Mouse (Mus musculus) liver, postnatal 0 days (tissue): ENCODE measurements around the gene Tmem236.

Experiments used
- CTCF ChIP-seq: sonication (generic); IDR thresholded peaks from 2 replicates; pipeline ENCODE4 v1.5.1; 2016; ENCODE audit warnings: antibody characterized with exemption, low read depth
- EP300 ChIP-seq: IDR thresholded peaks from 2 replicates; pipeline ENCODE4 v1.6.1; 2016; ENCODE audit warnings: antibody characterized with exemption, low read depth, mild to moderate bottlenecking

DNA sequence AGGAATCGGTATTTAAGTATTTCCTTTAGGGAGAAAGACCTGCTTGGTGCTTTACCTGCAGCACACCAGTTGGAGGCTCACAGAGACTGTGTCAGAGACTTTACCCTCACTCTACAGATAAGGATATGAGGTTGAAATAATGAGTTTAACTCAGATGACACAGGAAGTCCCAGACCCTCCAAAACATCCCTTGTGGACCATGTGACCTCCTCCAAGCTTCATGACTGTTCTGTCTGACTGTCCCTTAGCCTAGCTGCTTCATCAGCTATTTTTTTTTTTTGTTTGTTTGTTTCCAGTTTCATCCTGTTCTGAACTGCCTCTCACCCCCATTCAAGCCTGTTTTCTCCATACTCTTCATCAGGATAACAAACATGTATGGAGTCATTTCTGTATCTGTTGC is 58.6 kb downstream of the Tmem236 start:
- TF ChIP-seq CTCF, result no peak
- no peak for TF ChIP-seq EP300
